Mouse (Mus musculus) heart, adult 2 months (tissue): ENCODE measurements around the gene Ttc38.

Experiments
- CTCF ChIP-seq: fragments of 200-600 bp; IDR thresholded peaks from 2 replicates; pipeline ENCODE4 v1.8.1; 2022; ENCODE audit warnings: antibody characterized with exemption, mild to moderate bottlenecking, moderate library complexity
- POLR2A ChIP-seq: fragments of 200-500 bp; IDR thresholded peaks from 2 replicates; pipeline ENCODE4 v1.6.1; 2011; ENCODE audit warnings: mild to moderate bottlenecking, low read depth, low read length, control low read depth; ENCODE audit not compliant: insufficient read depth

- no peak for TF ChIP-seq POLR2A
- no peak for TF ChIP-seq CTCF
Measured at GRCm38 (mm10) chr15:85897113-85897512, 65.0 kb downstream of the Ttc38 start.
